Mouse (Mus musculus) E14TG2a.4 (cell line): ENCODE data around the gene Akt2.

Experiments
- CTCF ChIP-seq: conservative IDR thresholded peaks from 2 replicates; pipeline ENCODE4 v1.5.1; 2014; ENCODE audit warnings: low read length
- NANOG ChIP-seq: IDR thresholded peaks from 2 replicates; pipeline ENCODE4 v1.6.1; 2014; ENCODE audit warnings: borderline replicate concordance, low read length, mixed read lengths
- POU5F1 ChIP-seq: IDR thresholded peaks from 2 replicates; pipeline ENCODE4 v1.6.1; 2014; ENCODE audit warnings: low read length, borderline replicate concordance

- TF ChIP-seq CTCF (no peak), POU5F1 (no peak), NANOG (no peak)
These were observed 21.6 kb downstream of the Akt2 start for GRCm38 (mm10) chr7:27612940-27613339.
